Mouse (Mus musculus): ENCODE measurements around the gene Mob1b. TPM values are rescaled to one million over a fixed set of nuclear protein-coding genes. Genes with fewer than 3 reads are reported as not detected.
A peak's percentile ranks its signal among the peaks of the same experiment; 100 is the strongest.

The Mob1b gene
- total and polyA plus RNA-seq, 3 experiments, result 12.2 to 14.0 TPM; not detected in 1

DNA sequence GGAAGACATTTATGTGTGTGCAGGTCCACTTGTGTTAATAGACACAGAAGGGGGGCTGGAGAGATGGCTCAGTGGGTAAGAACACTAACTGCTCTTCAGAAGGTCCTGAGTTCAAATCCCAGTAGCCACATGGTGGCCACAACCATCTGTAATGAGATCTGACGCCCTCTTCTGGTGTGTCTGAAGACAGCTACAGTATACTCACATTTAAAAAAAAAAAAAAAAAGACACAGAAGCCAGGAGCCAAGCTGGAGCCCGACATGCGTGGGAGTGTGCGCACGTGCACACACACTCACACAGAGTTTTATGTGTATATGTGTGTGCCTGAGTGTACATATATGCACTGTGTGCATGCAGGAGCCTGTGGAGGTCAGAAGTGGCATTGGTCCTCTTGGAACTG, 42.0 kb downstream of the Mob1b start:
- TF ChIP-seq ZNF384 (IDR thresholded peaks at IDR 0.05; ENCODE audit: low read depth, low read length) (peak; percentile 72), USF1 (IDR thresholded peaks at IDR 0.05; ENCODE audit: low read depth, low read length) (no peak)
- no peak for DNase-seq (ENCODE audit: low read depth, low spot score)
- Histone ChIP-seq H3K4me1 (ENCODE audit: control insufficient read depth in 1 of 2, insufficient read depth in 2 of 2, low read length in 2 of 2) (peaks cover 5 to 14% of the 10 kb centered on the region in 2 experiments), H3K9ac (ENCODE audit: control insufficient read depth, low read depth, low read length, poor library complexity, severe bottlenecking) (no peak overlapping the region), H3K36me3 (ENCODE audit: control insufficient read depth in 1 of 2, insufficient read depth in 2 of 2, low read length in 2 of 2) (peaks cover 0 to 18% of the 10 kb centered on the region in 2 experiments; a peak in 3 of 4 replicates), H3K27me3 (ENCODE audit: control insufficient read depth in 1 of 2, insufficient read depth in 2 of 2, low read length in 2 of 2) (no peaks in the 10 kb centered on the region), H3K79me2 (ENCODE audit: control insufficient read depth, insufficient read depth, low read length, poor library complexity) (peaks cover 16% of the 10 kb centered on the region), H3K4me3 (ENCODE audit: control insufficient read depth in 1 of 2, insufficient read depth in 1 of 2, low read depth in 2 of 2, low read length in 2 of 2) (no peak overlapping the region), H3K9me3 (replicated peaks; ENCODE audit: insufficient read depth, low read length) (no peaks in the 10 kb centered on the region), H3K27ac (ENCODE audit: control insufficient read depth, low read depth, low read length) (no peak overlapping the region)

DNA sequence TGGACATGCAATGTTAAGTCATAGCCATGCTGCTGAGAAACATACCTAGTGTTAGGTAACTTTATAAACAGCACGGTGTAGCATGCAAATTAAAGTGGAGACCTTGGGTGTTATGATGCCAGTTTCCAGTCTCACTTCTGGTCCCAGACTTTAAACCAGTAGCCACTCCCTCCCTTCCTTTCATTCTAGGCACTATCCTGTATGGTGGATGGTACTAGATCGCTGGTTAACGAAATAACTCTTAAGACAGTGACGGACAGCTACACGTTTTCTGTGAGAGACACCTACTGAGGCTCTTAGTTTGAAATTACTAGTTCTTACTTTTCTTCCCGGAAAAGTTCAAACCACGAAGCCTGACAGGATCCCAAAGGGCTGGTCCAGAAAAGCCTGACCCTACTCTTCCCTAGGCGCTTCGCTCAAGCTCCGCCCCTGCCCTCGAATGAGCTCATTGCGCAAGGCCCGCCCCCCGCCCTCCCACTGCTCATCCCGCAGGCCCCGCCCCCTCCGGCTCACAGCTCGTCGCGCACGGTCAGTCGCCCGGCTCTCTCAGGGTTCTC, 43.9 kb downstream of the Mob1b start:
- Histone ChIP-seq H3K4me3 (ENCODE audit: control insufficient read depth in 1 of 2, insufficient read depth in 1 of 2, low read depth in 2 of 2, low read length in 2 of 2) (peak overlapping the region; percentile 76 to 89), H3K79me2 (ENCODE audit: control insufficient read depth, insufficient read depth, low read length, poor library complexity) (peaks cover 23% of the 10 kb centered on the region), H3K27me3 (ENCODE audit: control insufficient read depth in 1 of 2, insufficient read depth in 2 of 2, low read length in 2 of 2) (no peaks in the 10 kb centered on the region), H3K36me3 (ENCODE audit: control insufficient read depth in 1 of 2, insufficient read depth in 2 of 2, low read length in 2 of 2) (peaks cover 0 to 32% of the 10 kb centered on the region in 2 experiments; a peak in 2 of 4 replicates), H3K9me3 (replicated peaks; ENCODE audit: insufficient read depth, low read length) (no peaks in the 10 kb centered on the region), H3K4me1 (ENCODE audit: control insufficient read depth in 1 of 2, insufficient read depth in 2 of 2, low read length in 2 of 2) (peaks cover 9 to 20% of the 10 kb centered on the region in 2 experiments), H3K9ac (ENCODE audit: control insufficient read depth, low read depth, low read length, poor library complexity, severe bottlenecking) (peak overlapping the region; percentile 66), H3K27ac (ENCODE audit: control insufficient read depth, low read depth, low read length) (no peak overlapping the region)
- TF ChIP-seq SIN3A (IDR thresholded peaks at IDR 0.05; ENCODE audit: low read length) (no peak; the same call in 1 of the 2 replicates), NRF1 (IDR thresholded peaks at IDR 0.05; ENCODE audit: insufficient read depth, low read depth, low read length, poor library complexity, severe bottlenecking) (peak; percentile 57), USF1 (IDR thresholded peaks at IDR 0.05; ENCODE audit: low read depth, low read length) (0 out of 2 replicates have a peak, but pooled peaks have one; percentile 15), ZMIZ1 (IDR thresholded peaks at IDR 0.05; ENCODE audit: low read depth, low read length) (0 out of 2 replicates have a peak, but pooled peaks have one; percentile 40)
- no peak for DNase-seq (ENCODE audit: low read depth, low spot score)

DNA sequence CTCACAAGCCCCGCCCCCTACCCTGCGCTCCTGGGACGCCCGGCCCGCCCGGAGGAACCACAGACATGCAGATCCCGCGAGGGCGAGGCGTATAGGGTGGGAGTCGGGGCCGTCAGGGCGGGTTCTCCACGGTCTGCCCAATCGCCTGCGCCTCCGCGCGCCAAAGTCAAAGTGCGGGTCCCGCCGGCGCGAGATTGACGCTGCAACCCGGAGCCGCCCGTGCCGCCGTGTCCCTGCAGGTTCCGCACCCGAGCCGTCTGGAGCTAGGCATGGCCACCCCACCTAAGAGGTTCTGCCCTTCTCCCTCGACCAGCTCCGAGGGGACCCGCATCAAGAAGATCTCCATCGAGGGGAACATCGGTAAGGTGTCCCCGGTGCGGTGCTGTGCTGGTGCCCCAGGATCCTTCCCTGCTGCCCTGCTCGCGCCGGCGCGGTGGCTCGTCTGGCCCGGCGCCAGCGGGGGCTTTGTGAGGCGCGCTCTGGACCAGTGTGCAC, 44.4 kb downstream of the Mob1b start, which contains the start of gene Dck:
Dck (plus strand) TSS at position 10 of the 495 bp plus-strand sequence.
- H3K9me3 ChIP-seq (replicated peaks; ENCODE audit: insufficient read depth, low read length), result no peaks in the 10 kb centered on the region
- peak within 1 kb of the TSS; percentile 84 to 89 for H3K4me3 ChIP-seq (ENCODE audit: control insufficient read depth in 1 of 2, insufficient read depth in 1 of 2, low read depth in 2 of 2, low read length in 2 of 2)
- H3K4me1 ChIP-seq (ENCODE audit: control insufficient read depth in 1 of 2, insufficient read depth in 2 of 2, low read length in 2 of 2), result peaks cover 9 to 20% of the 10 kb centered on the region in 2 experiments
- peaks cover 23% of the 10 kb centered on the region for H3K79me2 ChIP-seq (ENCODE audit: control insufficient read depth, insufficient read depth, low read length, poor library complexity)
- H3K27me3 ChIP-seq (ENCODE audit: control insufficient read depth in 1 of 2, insufficient read depth in 2 of 2, low read length in 2 of 2), result no peaks in the 10 kb centered on the region
- H3K9ac ChIP-seq (ENCODE audit: control insufficient read depth, low read depth, low read length, poor library complexity, severe bottlenecking), result peak within 1 kb of the TSS; percentile 89
- TF ChIP-seq HCFC1 (IDR thresholded peaks at IDR 0.05; ENCODE audit: low read depth, low read length), result peak; percentile 70
- 0 out of 2 replicates have a peak, but pooled peaks have one; percentile 10 for TF ChIP-seq TBP (IDR thresholded peaks at IDR 0.05; ENCODE audit: low read depth, low read length)
- TF ChIP-seq USF1 (IDR thresholded peaks at IDR 0.05; ENCODE audit: low read depth, low read length), result 0 out of 2 replicates have a peak, but pooled peaks have one; percentile 2
- TF ChIP-seq NELFE (IDR thresholded peaks at IDR 0.05; ENCODE audit: low read depth, low read length), result peak; percentile 85
- TF ChIP-seq JUND (IDR thresholded peaks at IDR 0.05; ENCODE audit: low read depth, low read length), result no peak
- peak; percentile 44 for TF ChIP-seq CHD2 (IDR thresholded peaks at IDR 0.05; ENCODE audit: low read length)
- peak; percentile 87 to 92 for TF ChIP-seq POLR2A (IDR thresholded peaks at IDR 0.05; ENCODE audit: control insufficient read depth in 1 of 2, insufficient read depth in 1 of 2, low read depth in 1 of 2, low read length in 2 of 2, poor library complexity in 1 of 2)
- no peak for TF ChIP-seq CTCF (IDR thresholded peaks at IDR 0.05 in 2 of 3, conservative IDR thresholded peaks at IDR 0.05 in 1 of 3; ENCODE audit: control insufficient read depth in 1 of 3, insufficient read depth in 1 of 3, low read depth in 2 of 3, low read length in 3 of 3, poor library complexity in 1 of 3, severe bottlenecking in 1 of 3)
- TF ChIP-seq E2F4 (IDR thresholded peaks at IDR 0.05; ENCODE audit: borderline replicate concordance, low read depth, low read length), result peak; percentile 85; the same call in 1 of the 2 replicates
- peak; percentile 54; the same call in 1 of the 2 replicates for TF ChIP-seq MXI1 (IDR thresholded peaks at IDR 0.05; ENCODE audit: low read depth, low read length)
- TF ChIP-seq MAZ (IDR thresholded peaks at IDR 0.05; ENCODE audit: low read depth, low read length), result peak; percentile 56; the same call in 1 of the 2 replicates
- TF ChIP-seq TCF12 (IDR thresholded peaks at IDR 0.05; ENCODE audit: low read depth, low read length), result no peak
- TF ChIP-seq ZKSCAN1 (IDR thresholded peaks at IDR 0.05; ENCODE audit: low read depth, low read length), result 0 out of 2 replicates have a peak, but pooled peaks have one; percentile 30
- TF ChIP-seq NRF1 (IDR thresholded peaks at IDR 0.05; ENCODE audit: insufficient read depth, low read depth, low read length, poor library complexity, severe bottlenecking), result peak; percentile 72
- peak within 1 kb of the TSS; percentile 86 for H3K27ac ChIP-seq (ENCODE audit: control insufficient read depth, low read depth, low read length)
- peak; percentile 99 for DNase-seq (ENCODE audit: low read depth, low spot score)
- H3K36me3 ChIP-seq (ENCODE audit: control insufficient read depth in 1 of 2, insufficient read depth in 2 of 2, low read length in 2 of 2), result peaks cover 0 to 32% of the 10 kb centered on the region in 2 experiments; a peak in 2 of 4 replicates

Measured in MEL (cell line).